Mouse (Mus musculus) urinary bladder, postnatal 25 days (tissue): ENCODE measurements around the gene Afap1.
A peak's percentile ranks its signal among the peaks of the same experiment; 100 is the strongest.

ENCODE experiments used
- DNase-seq: peaks from one replicate; pipeline ENCODE4 v3.0.0; 2022; ENCODE audit warnings: low spot score

The Afap1 gene

DNA sequence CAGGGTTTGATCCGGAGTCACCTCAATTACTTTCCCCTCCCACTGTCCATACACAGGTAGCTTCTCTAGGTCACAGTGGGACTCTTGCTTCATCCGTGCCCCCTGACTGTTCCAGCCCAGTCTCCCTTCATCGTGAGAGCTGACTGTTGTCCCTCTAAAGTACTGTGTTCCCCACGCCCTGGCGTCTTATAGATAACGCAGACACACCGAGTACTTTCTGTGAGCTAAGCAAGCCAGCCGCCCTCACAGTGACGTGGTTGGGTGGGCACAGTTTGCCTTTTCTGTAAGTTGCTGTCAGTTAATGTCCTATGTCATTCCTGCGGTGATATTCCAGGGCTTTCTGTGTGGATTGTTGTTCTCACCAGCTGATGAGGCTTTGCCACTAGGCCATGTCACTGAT lies 39.9 kb downstream of the Afap1 start:
- no peak for DNase-seq

- no peak for DNase-seq
Observed at GRCm38 (mm10) chr5:35935939-35936338, 42.8 kb downstream of the Afap1 start.

DNA sequence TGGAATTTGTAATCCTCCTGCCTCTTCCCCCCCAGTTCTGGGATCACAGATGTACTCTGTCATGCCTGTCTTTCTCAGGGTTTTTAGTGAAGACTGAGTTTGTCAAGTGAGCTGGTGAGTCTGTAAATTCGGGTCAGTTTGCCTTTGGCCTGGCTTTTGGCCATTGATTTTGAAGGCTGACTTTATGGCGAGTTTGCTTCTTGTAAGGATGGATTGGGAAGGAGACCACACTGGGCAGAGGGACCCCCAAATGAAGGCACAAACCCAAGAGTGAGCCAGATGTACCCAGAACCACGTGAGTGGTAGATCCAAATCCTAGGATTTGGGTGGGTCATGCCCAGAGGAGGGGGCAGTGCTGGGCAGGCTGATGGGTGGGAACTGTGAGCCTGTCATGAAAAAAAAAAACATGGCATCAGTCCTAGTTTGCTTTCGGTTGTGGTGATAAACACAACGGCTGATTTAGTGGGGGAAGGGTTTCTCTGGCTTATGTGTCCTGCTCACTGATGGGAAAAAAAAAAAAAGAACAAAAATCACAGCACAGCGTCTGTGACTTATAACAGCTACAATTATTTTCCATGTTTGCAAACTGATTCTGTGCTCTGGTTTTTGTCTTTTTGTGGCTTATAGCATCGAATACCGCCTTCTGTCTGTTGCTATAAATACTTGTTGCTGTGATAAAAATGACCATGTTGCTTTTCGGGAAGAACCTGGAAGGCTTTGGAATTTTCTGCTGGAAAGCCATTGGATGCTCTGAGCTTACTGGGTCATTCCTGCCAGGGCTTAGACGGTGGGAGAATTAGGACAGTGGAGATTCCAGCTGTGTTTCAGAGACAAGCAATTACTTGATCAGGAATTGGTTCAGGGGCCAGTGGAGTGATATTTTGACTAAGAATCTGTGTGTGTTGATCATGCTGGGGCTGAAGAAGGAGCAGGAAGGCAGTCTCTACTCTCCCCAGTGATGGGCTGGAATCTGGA lies 45.4 kb downstream of the Afap1 start:
- DNase-seq, result no peak

DNA sequence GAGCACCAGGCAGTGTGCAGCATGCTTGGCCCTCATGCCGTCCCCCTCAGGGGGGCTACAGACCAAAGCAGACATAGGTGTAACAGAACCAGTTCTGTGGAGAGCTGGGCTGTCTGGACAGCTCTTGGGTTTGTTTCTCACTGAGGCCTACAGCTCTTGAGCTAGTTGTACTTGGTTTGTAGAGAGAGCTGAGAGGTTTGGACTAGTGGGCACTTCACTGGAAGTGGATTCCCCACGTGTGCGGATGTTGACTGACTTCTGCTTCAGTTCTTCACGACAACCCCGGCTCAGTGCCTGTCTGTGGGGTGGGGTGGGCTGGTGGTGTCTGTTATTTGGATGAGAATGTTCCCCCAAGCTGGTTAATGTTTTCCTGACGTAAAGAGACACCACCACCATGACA lies 46.8 kb downstream of the Afap1 start:
- DNase-seq, result no peak

DNA sequence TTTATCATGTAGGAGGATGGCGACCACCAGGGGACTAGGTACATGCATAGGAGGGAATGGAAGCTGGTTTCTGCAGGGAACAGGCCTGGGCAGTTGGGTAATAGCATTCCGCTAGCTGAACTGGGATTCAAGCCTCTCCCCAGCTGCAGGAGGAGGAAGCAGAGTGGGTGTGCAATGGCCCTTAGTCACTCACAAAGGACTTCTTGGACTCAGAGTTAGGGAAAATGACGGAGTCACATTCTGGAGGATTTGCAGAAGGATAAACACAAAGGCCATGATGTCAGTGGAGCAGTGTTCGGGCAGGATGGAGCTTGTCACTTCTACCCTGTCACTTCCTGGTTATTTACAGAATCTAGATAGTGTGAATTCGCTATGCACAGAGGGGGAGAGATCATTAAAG lies 50.4 kb downstream of the Afap1 start:
- DNase-seq, result no peak

- no peak for DNase-seq
Observed at GRCm38 (mm10) chr5:35946841-35947240, 53.7 kb downstream of the Afap1 start.

- DNase-seq, result no peak
Observed at GRCm38 (mm10) chr5:35947427-35947826, 54.3 kb downstream of the Afap1 start.

DNA sequence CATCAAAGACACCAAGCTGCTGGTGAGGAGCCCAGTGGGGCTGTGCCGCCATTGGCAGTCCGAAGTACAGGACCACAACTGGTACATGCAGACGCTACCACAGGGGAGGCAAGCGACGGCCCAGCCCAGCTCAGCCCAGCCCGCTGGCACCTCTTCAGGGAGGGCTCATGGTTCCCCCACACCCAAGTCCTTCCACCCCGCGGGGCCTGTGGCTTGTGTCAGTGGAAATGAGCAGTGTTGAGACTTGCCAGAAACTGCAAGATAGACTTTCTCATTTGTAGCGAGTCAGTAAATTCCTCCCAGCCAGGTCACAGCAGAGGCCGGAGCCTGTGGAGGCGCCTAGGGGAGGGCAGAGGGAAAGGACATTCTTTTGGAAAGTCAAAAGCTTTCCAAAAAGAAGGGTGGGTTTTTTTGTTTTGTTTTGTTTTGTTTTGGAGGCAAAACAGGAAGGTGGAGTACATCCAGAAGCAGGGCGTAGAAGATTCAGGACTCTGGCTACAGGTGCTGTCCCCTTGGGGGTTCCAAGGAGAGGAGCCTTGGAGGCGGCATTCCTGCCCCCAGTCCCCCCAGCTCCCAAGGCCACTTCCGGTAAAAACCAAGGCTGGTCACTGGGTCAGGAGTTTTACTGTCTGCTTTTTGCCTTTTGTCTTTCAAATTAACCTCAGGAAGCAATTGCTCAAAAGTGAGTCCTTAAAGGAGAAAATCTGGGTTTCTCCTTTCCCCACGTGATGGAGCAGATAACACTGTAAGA lies 55.3 kb downstream of the Afap1 start:
- no peak for DNase-seq

DNA sequence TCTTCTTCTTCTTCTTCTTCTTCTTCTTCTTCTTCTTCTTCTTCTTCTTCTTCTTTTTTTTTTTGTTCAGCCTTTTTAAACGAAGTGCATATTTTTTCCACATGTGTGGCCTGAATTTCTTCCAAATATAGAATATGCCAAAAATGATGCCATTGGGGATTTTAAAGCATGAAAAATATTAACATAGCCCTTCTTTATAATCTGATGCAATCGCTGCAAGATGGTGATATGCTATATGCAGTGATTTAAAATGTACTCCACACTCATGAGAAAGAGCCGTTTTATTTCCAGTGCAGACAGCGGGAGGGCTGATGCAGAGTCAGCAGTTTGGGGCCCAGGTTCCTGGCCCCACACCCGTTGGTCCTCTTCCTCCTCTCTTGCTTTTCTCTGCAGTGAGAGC lies 55.9 kb downstream of the Afap1 start:
- no peak for DNase-seq

- DNase-seq, result no peak
Observed at GRCm38 (mm10) chr5:35950504-35950903, 57.4 kb downstream of the Afap1 start.

DNA sequence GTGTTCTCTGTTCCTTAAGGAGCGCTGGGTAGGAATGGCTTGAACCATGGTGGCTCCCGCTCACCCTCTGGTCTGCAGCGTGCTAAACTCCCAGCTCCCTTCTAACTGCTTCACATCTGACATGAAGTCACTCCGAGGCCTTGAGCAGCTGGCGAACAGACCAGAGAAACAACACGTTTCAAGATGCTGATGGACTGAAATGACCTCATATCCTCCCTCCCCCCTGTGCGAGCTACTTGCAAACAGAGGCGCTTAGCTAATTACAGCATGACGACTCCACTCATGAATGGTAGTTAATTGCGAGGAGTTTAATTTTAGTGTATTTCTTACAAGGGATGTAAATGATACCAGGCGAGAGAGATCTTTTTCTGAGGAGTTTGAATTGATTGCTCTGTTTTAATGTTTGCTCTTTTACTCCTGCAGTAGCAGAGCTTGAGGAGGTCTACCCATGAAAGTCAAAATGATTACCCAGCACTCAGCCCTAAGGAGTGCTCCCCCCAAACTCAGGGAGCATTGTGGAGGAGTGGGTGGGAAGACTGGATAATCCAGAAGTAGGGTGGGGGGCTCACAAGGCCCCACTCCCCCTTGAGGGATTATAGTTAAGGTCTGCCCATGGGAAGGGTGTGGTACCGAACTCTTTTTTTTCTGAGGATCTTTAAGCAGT lies 61.1 kb downstream of the Afap1 start:
- no peak for DNase-seq

- no peak for DNase-seq
Observed at GRCm38 (mm10) chr5:35956268-35956667, 63.1 kb downstream of the Afap1 start.

DNA sequence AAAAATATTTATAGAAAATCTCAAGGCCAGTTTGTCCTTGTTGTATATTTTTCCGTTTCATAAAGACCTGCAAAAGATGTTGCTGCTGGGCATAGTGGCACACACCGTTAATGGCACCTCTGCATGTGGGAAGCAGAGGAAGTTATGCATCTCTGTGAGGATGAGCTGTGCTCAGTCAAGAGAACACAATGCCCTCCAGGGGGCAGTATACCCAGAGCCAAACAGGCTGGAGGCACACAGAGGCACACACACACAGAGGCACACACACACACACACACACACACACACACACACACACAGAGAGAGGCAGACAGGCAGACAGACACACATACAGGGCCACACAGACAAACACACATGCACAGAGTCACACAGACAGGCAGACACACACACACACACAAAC lies 65.6 kb downstream of the Afap1 start:
- no peak for DNase-seq

DNA sequence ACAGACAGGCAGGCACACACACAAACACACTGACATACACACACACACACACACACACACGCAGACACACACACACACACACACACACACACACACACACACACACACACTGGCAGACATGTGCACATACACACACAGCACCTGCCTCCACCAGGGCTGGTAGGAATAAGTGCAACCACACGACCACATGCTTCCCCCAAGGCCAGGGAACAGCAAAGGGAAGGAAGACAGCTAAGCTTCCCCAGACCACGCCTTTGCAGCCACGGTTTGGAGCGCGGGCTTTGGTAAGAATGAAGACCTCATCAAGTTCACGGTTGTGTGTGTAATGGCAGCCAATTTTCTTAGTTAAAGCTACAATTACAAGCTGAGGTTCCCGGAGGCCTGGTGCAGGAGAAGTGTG lies 67.0 kb downstream of the Afap1 start:
- DNase-seq, result no peak

DNA sequence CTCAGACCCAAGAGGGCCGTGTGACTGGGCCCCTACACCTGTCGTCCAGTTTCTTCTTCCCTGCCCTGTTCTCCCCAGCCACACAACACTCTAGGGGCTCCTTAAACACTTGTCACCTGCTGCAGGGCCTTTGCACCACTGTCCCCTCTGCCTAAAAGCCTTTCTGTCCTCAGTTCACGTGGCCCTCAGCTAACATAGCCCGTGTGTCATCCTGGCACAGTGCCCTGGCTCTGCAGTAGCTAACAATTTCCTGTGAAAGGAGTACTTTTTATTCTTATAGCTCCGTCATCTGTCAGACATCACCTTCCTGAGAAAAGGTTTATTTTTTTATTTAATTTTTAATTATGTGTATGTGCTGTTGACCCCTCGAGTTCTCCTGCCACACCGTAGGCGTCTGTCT lies 68.2 kb downstream of the Afap1 start:
- no peak for DNase-seq

GRCm38 (mm10) chr5:35963635-35964034 lies 70.5 kb downstream of the Afap1 start:
- DNase-seq, result no peak

DNA sequence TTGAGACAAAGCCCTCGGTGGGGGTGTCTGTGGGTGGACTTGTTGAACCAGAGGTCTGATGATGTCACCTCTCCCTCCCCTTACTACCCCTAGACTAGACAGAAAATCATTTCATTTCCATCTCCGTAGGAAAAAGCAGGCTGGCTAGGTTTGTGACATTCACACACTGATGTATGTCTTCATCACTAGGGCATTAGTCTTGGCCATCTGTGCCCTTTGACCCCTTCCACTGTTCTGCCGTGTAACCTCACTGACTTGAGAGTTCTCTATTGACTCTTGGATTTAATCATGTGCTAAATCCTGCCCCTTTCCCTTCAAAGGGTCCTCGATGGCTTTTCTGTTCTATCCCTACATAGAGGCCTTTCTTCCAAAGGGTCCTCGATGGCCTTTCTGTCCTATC lies 71.9 kb downstream of the Afap1 start:
- DNase-seq, result no peak

GRCm38 (mm10) chr5:35969857-35970256 lies 76.7 kb downstream of the Afap1 start:
- DNase-seq, result no peak

DNA sequence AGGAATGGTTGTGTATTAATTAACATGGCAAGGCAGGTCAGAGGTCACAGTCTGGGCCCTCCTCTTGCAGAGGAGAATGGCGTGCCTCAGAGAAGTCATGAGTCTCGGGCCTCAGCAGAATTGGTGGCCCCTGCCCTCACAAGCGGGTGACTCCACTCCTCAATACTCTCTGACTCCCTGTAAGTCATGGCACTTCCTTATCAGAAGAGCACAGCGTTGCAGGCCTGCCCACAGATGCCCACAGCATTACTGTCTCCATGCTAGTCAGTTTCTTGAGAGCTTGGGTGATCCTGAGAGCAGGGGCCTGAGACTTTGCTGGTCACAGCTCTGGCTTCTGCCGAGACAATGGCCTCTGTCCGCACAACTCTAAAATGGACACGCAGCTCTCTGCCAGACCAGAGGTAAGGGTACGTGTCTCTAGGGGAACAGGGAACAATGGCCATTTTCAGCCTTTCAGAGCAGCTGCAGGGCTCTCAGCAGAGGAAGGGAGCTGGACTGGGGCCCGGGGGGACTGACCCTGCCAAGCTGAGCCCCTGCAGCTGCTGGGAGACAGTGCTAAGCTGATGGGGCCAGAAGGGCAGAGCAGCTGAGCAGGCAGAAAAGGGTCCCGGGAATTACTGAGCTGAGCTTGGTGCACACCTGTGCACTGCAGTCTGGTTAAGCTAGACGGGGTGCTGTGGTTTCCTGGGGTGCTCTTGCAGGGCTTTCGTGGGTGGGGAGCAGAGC lies 77.4 kb downstream of the Afap1 start:
- no peak for DNase-seq

DNA sequence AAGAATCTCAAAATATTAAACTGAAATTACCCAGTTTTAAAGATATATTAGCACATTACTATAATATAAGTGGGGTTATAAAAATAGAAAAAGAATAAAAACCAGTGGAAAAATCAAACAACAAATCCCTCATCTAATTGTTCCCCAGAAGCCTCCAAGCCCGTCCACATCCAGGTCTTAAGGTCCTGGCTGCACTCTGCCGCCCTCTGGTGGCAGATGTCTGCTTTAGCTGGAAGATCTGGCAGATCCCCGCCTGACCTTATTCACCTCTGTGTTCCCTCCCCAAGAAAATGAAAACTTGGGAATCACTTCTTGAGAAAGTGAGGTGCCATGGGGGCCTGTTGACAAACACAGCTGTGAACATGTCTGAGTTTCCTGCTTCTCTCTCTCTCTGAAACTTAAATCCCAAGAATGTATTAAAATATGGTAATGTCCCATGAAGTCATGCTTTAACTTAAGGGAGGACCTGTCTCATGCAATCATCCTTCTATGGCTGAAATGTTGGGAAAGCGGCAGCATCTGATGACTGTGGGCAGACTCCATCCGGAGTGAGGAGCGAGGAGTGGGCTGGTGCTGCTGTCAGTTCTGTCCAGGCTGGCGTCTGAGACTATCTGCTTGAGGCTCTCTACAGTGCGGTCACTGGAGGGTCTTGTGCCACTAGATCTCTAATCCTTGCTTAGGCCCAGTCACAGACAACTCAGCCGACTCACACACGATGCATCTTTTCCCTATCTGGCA lies 78.9 kb downstream of the Afap1 start:
- DNase-seq, result peak; percentile 76

- DNase-seq, result no peak
Observed at GRCm38 (mm10) chr5:35972739-35973138, 79.6 kb downstream of the Afap1 start.
